Mouse (Mus musculus): Measurements from ENCODE around the gene Asic3. TPM values are rescaled to one million over a fixed set of nuclear protein-coding genes. Genes with fewer than 3 reads are reported as not detected.
A peak's percentile ranks its signal among the peaks of the same experiment; 100 is the strongest.

Gene Asic3
- polyA plus RNA-seq, 1 experiment, result not detected

GRCm38 (mm10) chr5:24405389-24405876, 7.8 kb upstream of the Asic3 start:
- Histone ChIP-seq H3K27ac (ENCODE audit: insufficient read depth, low read depth, low read length) (peak overlapping the region; percentile 59), H3K4me1 (ENCODE audit: control insufficient read depth, insufficient read depth, low read length) (peaks cover 24% of the 10 kb centered on the region), H3K4me3 (ENCODE audit: insufficient read depth, low read depth, low read length) (no peak overlapping the region)
- TF ChIP-seq CTCF (IDR thresholded peaks at IDR 0.05; ENCODE audit: insufficient read depth, low read depth, low read length), result no peak
- no peak for TF ChIP-seq POLR2A (IDR thresholded peaks at IDR 0.05; ENCODE audit: insufficient read depth, low read depth, low read length)
- 67% methylated on average over 3 of the region's 3 CpGs for WGBS

- TF ChIP-seq POLR2A (IDR thresholded peaks at IDR 0.05; ENCODE audit: insufficient read depth, low read depth, low read length), result no peak
- no peak for TF ChIP-seq CTCF (IDR thresholded peaks at IDR 0.05; ENCODE audit: insufficient read depth, low read depth, low read length)
- peaks cover 24% of the 10 kb centered on the region for H3K4me1 ChIP-seq (ENCODE audit: control insufficient read depth, insufficient read depth, low read length)
- H3K4me3 ChIP-seq (ENCODE audit: insufficient read depth, low read depth, low read length), result no peak overlapping the region
- 69% methylated on average over 13 of the region's 13 CpGs for WGBS
- H3K27ac ChIP-seq (ENCODE audit: insufficient read depth, low read depth, low read length), result no peak overlapping the region
Observed at GRCm38 (mm10) chr5:24408651-24409050, 4.5 kb upstream of the Asic3 start.

GRCm38 (mm10) chr5:24409466-24409865, 3.7 kb upstream of the Asic3 start:
- peaks cover 19% of the 10 kb centered on the region for H3K4me1 ChIP-seq (ENCODE audit: control insufficient read depth, insufficient read depth, low read length)
- no peak overlapping the region for H3K27ac ChIP-seq (ENCODE audit: insufficient read depth, low read depth, low read length)
- 86% methylated on average over 2 of the region's 2 CpGs for whole genome bisulfite sequencing
- no peak overlapping the region for H3K4me3 ChIP-seq (ENCODE audit: insufficient read depth, low read depth, low read length)
- TF ChIP-seq POLR2A (IDR thresholded peaks at IDR 0.05; ENCODE audit: insufficient read depth, low read depth, low read length), result no peak
- no peak for TF ChIP-seq CTCF (IDR thresholded peaks at IDR 0.05; ENCODE audit: insufficient read depth, low read depth, low read length)

- WGBS, result 93% methylated on average over 2 of the region's 2 CpGs
- peaks cover 17% of the 10 kb centered on the region for H3K4me1 ChIP-seq (ENCODE audit: control insufficient read depth, insufficient read depth, low read length)
- H3K4me3 ChIP-seq (ENCODE audit: insufficient read depth, low read depth, low read length), result no peak overlapping the region
- H3K27ac ChIP-seq (ENCODE audit: insufficient read depth, low read depth, low read length), result no peak overlapping the region
- no peak for TF ChIP-seq CTCF (IDR thresholded peaks at IDR 0.05; ENCODE audit: insufficient read depth, low read depth, low read length)
- TF ChIP-seq POLR2A (IDR thresholded peaks at IDR 0.05; ENCODE audit: insufficient read depth, low read depth, low read length), result no peak
Observed at GRCm38 (mm10) chr5:24412063-24412462, 1.1 kb upstream of the Asic3 start.

- TF ChIP-seq CTCF (IDR thresholded peaks at IDR 0.05; ENCODE audit: insufficient read depth, low read depth, low read length), result no peak
- TF ChIP-seq POLR2A (IDR thresholded peaks at IDR 0.05; ENCODE audit: insufficient read depth, low read depth, low read length), result no peak
- H3K27ac ChIP-seq (ENCODE audit: insufficient read depth, low read depth, low read length), result no peak overlapping the region
- H3K4me3 ChIP-seq (ENCODE audit: insufficient read depth, low read depth, low read length), result no peak overlapping the region
- 86% methylated on average over 13 of the region's 13 CpGs for WGBS
- H3K4me1 ChIP-seq (ENCODE audit: control insufficient read depth, insufficient read depth, low read length), result peaks cover 17% of the 10 kb centered on the region
Observed at GRCm38 (mm10) chr5:24413938-24414337, 746 bp downstream of the Asic3 start.

- WGBS, result 8% methylated on average over 21 of the region's 21 CpGs
- H3K4me3 ChIP-seq (ENCODE audit: insufficient read depth, low read depth, low read length), result no peak overlapping the region
- no peak overlapping the region for H3K27ac ChIP-seq (ENCODE audit: insufficient read depth, low read depth, low read length)
- H3K4me1 ChIP-seq (ENCODE audit: control insufficient read depth, insufficient read depth, low read length), result peaks cover 17% of the 10 kb centered on the region
- no peak for TF ChIP-seq CTCF (IDR thresholded peaks at IDR 0.05; ENCODE audit: insufficient read depth, low read depth, low read length)
- TF ChIP-seq POLR2A (IDR thresholded peaks at IDR 0.05; ENCODE audit: insufficient read depth, low read depth, low read length), result no peak
Observed at GRCm38 (mm10) chr5:24416222-24416736, 3.1 kb downstream of the Asic3 start.

GRCm38 (mm10) chr5:24417587-24417986, 4.4 kb downstream of the Asic3 start:
- WGBS, result 94% methylated on average over 10 of the region's 10 CpGs
- no peak for TF ChIP-seq POLR2A (IDR thresholded peaks at IDR 0.05; ENCODE audit: insufficient read depth, low read depth, low read length)
- H3K4me1 ChIP-seq (ENCODE audit: control insufficient read depth, insufficient read depth, low read length), result peaks cover 18% of the 10 kb centered on the region
- no peak overlapping the region for H3K4me3 ChIP-seq (ENCODE audit: insufficient read depth, low read depth, low read length)
- H3K27ac ChIP-seq (ENCODE audit: insufficient read depth, low read depth, low read length), result no peak overlapping the region

- no peak overlapping the region for H3K4me3 ChIP-seq (ENCODE audit: insufficient read depth, low read depth, low read length)
- H3K4me1 ChIP-seq (ENCODE audit: control insufficient read depth, insufficient read depth, low read length), result peaks cover 30% of the 10 kb centered on the region
- WGBS, result 85% methylated on average over 9 of the region's 9 CpGs
- H3K27ac ChIP-seq (ENCODE audit: insufficient read depth, low read depth, low read length), result no peak overlapping the region
- TF ChIP-seq CTCF (IDR thresholded peaks at IDR 0.05; ENCODE audit: insufficient read depth, low read depth, low read length), result no peak
- TF ChIP-seq POLR2A (IDR thresholded peaks at IDR 0.05; ENCODE audit: insufficient read depth, low read depth, low read length), result no peak
Observed at GRCm38 (mm10) chr5:24420381-24420780, 7.2 kb downstream of the Asic3 start.

GRCm38 (mm10) chr5:24423129-24424003, 10.2 kb downstream of the Asic3 start, which contains the start of the genes Cdk5 and Slc4a2:
TSS of gene Cdk5 (minus strand) at chr5:24423530.
TSS of gene Slc4a2 (plus strand) at chr5:24423837.
- H3K27ac ChIP-seq (ENCODE audit: insufficient read depth, low read depth, low read length), result peak within 1 kb of the TSS; percentile 88
- under 1% methylated on average over 46 of the region's 46 CpGs for WGBS
- peak; percentile 81 for TF ChIP-seq POLR2A (IDR thresholded peaks at IDR 0.05; ENCODE audit: insufficient read depth, low read depth, low read length)
- no peak for TF ChIP-seq CTCF (IDR thresholded peaks at IDR 0.05; ENCODE audit: insufficient read depth, low read depth, low read length)
- H3K4me3 ChIP-seq (ENCODE audit: insufficient read depth, low read depth, low read length), result peak within 1 kb of the TSS; percentile 79
- H3K4me1 ChIP-seq (ENCODE audit: control insufficient read depth, insufficient read depth, low read length), result peaks cover 40% of the 10 kb centered on the region

All from olfactory bulb, adult 2 months (tissue).